Mouse (Mus musculus) fibroblast of lung, adult 2 months (primary cell): ENCODE results near the gene Bgn.
"Not testable (repeated sequence)": the region's sequence is repeated elsewhere in the genome, so short reads cannot be mapped to it uniquely, and the experiment has no call there.

ENCODE experiments used
- DNase-seq: peaks from one replicate; pipeline ENCODE4 v3.0.0-alpha.2; 2011; ENCODE audit warnings: low read depth

Gene Bgn

DNA sequence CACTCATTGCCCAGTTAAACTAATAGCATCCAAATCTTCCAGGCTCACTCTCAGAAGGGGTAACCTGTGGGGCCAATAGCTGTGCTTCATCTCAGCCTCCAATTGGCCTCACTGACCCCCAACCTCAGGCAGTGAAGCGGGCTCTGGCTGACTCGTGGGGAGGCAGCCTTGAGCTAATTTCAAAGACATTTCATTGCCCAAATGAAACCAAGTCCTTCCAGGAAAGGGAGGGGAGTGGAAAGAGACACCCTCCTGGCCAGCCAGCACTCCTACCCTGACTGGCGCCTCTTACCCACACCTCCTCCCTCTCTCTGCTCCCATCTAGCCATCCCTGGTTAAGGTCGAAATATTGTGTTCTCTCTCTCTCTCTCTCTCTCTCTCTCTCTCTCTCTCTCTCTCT, 6.8 kb downstream of the Bgn start:
- DNase-seq: no peak

DNA sequence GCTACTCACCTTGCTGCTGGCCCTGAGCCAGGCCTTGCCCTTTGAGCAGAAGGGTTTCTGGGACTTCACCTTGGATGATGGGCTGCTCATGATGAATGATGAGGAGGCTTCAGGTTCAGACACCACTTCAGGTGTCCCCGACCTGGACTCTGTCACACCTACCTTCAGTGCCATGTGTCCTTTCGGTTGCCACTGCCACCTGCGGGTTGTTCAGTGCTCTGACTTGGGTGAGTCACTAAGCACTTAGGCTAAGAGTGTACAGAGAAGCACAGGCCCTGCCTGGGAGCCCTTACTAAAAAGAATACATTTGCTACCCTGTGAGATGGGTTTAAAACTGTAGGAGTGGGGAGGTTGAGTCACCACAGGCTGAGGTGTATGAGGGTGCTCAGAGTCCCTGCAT, 7.4 kb downstream of the Bgn start:
- DNase-seq: no peak

DNA sequence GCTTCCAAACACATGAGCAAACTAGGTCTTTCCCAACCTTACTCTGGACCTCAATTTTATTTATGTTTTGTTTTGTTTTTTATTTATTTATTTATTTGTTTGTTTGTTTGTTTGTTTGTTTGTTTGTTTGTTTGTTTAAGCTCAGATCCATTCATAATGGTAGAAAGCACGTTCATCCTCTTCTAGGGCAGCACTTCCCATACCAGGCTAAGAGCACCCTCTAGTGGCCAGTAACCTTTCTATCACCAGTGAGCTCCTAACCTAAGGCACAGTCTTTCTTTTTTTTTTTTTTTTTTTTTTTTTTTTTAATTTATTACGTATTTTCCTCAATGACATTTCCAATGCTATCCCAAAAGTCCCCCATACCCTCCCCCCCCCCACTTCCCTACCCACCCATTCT, 10.2 kb downstream of the Bgn start:
- DNase-seq: not testable (repeated sequence)

DNA sequence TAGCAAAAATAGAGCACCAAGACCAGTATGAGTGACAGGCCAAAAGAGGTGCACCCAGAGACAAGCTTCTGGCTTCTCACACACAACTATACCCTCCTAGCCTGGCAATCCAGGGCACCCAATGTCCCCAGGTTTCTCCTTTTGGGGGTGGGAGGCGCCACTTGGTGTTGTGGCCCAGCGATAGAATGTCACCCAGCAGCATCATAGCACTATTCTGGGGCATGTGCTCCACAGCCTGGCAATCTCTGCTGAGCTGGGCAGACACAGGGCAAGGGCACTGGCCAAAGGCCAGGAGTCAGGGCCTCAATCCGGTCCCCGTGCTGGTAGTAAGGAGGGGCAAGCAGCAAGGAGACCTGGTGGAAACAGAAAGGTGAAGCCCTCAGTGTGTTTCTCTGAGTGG, 13.3 kb downstream of the Bgn start:
- DNase-seq: no peak

DNA sequence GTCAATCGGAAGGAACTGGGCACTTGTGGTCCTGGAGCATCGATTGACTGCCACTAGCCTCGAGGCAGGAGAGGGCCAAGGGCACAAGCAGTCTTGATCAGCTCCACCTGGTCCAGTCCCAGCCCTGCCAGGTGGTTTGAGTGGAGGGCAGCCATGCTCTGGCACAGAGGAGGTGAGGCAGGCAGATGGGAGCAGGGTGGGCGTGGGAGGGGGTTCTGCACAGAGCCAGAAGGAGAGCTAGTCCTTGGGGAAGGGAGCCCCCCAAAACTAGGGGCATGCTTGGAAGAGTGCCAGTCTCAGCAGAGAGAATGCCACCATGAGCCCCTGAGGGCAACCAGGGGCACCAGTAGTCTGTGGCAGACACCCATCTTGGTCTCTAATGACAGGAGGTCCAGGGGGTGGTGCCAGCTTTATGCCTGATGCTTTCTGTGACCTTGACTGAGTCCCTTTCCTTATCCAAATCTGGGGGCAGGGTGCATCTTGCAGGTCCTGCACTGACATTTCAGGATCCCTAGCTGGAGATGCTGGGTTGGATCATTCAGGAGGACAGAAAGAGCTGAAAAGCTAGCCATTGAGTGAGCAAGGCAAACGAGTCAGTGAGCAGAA, 21.8 kb downstream of the Bgn start:
- no peak for DNase-seq

DNA sequence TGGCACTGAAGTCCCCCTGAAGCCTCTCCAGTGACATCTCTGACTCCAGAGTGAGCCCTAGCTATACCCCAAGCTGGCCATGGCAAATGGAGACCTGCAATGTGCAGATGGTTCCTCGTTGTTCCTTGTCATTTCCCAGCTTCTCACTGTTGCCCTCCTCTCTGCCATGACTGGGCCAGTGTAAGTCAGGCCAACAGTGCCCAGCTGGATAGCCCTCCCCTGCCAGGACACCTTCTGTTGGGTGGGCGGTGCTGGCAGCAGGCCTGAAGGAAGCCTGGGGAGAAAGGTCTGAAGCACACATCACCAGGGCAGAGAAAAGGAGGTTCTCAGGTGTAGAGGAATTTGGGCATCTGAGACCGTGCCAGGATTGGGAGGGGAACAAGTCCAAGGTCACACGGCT, 23.2 kb downstream of the Bgn start:
- no peak for DNase-seq

DNA sequence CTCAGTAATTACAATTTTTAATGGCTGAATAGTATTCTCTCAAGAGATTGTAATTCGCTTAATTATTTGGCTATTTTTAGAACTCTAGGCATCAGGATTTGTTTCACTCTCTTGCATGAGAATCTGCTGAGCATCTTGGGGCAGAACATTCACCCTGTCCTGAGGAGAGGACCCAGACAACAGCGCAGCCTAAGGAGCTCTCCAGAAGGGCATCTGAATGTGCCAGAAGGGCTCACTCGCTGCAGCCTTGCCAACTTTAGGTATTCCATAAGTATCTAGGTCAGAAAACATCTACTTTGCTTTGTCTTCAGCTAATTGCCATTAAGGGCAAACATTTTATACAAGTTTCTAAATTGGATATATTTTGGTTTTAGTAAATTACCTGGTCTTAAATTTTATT, 25.8 kb downstream of the Bgn start:
- no peak for DNase-seq

DNA sequence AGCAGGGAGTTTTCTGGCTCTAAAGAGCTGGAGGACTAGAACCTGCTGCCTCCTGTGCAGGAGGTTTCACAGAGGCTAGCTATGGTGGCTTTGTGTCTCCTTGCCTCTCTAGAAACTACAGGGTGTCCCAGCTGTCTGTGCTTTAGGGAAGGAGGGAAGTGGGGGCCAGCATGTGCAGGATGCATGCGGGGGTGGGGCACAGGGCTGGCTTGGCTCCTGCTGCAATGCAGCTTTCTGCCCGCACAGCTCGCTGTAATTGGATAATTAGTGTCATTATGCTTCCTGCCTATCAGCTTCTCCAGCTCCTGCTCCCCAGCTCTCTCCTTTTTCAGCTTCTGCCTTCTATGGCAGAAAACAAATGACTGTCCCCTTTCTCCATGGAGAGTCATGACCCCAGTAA, 29.5 kb downstream of the Bgn start:
- no peak for DNase-seq

DNA sequence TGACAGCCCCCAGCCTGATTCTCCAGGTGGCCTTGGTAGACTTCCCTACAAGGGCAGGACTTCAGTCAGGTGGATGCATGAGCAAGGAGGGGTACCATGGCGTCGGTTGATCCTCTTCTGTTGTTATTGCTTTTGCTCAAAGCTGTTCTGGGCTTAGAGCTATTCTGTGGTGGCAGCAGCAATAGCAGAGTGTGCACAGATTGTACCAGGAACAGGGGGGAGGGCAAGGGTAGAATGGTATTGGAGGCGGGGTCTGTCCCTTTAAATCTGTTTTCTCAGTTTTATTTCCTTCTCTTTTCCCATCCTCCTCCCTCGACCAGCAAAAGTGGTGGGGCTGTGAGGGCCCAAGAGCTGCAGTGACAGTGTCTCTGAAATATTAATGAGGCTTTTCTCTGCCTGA, 33.2 kb downstream of the Bgn start:
- no peak for DNase-seq

DNA sequence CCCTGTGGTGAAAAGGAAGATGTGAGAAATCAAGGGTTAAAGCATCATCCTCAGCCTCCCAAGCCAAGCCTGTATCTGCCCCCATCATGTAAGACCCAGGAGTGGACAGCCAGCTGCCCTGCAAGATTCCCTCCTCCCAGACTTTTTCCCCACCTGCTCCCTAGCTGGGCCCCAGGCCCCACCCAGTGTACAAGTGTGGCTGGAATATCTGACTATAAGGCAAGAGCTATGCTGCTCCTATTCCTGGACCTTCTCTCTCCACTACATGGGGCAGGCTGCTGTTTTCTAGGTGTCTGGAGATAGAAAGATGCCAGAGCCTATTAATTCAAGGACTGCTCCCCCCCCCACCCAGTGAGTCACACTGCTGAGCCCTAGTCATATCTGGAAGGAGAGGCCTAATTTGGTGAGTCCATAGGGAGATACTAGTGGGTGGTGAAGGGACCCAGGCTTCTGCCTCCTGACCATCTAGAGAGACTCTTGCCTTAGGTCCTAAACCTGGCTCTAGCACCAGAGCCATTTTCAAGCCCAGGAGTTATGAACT, 33.7 kb downstream of the Bgn start:
- no peak for DNase-seq

DNA sequence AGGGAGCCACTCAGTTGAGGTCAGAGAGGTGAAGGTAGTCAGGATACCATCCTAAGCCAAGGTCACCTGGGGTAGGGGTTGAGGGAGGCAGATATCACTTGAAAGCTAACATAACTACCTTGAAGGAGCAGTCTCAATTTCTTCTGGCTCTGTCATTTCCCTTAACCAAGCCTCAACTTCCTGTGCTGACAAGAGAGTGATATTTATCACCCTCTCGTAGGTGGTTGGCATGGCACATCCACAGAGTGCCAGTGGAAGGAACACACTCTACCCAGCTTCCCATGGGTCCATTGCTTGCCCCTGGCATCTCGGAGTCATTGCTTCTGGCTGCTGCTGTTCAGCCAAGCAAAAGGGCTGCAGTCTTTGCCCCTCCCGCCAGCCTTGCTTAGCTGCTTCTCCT, 37.3 kb downstream of the Bgn start:
- no peak for DNase-seq

DNA sequence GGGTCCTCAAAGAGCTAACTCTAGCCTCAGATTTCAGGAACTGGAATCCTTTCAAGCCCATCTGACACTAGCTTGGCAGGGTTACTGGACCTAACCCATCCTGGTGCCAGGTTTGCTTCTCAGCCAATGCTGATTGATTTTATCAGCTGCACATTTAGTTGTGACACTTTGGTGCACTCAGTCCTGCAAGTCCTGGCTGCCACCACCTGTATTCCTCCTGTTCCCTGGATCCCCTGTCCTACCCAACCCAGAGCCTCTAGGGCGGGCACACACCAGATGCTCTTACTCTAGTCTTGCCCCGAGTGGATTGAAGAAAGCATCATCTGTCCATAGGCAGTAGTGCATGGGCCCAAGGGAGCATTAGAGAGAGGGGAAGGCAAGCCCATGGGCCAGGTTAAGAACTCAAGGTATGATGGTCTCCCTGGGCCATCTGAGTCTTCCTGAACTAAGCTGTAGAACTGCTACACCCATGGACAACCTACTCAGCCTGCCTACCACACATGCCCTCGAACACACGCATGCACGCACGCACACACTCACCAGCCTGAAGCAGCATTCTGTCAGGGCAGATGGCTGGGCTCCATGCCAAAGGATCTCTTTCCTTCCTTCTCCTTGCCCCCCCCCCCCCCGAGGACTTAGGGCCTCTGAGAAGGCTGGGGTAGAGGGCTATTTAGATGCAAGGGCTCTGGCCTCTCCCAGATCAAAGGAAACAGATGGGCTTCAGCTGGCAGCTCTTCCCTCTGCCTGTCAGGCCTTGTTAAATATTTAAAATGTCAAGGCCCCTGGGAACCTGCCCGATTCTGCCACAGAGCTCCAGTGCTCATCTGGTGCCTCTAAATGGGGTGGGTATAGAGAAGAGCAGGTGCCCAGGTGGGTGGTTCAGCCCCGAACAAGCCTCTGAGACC, 41.2 kb downstream of the Bgn start:
- DNase-seq: no peak

DNA sequence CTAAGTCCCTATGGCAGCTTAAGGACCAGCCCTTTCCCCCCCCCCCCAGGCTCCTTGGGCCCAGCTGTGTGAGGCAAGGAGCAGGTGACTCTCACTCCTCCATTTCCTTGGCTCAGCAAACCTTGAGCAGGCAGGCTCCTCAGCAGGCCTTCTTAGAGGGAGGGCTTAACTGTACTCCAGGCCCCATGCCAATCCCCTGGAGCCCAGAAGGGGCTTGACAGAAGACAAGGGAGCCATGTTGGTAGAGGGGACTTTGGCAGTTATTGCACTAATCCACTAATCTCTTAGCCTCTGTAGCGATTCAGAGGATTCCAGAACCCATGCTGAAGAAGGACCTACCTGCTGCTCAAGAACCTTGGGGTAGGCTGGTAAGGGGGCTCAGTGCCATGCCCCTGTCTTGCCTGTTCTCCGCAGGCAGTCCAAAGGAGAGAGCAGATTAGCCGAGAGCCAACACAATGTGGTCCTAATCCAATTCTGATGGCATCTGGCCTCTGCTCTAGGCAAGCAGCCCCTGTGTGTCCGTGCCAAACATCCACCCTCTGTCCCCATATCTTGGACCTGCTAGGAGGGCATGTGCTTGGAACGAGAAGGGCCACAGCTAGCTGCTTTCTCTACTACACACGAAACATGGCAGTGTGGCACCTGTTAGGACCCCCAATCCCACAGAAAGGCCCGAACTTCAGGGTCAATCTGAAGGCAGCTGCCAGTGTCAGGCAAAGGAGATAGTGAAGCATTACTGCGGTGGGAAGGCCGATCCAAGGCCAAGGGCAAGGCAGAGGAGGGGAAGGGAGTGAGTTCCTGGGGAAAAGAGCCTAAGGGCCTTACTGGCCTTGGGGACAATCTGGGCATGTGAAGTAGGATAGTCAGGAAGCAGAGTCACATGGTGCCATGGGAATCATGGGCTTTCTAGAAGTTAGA, 42.1 kb downstream of the Bgn start:
- DNase-seq: no peak

DNA sequence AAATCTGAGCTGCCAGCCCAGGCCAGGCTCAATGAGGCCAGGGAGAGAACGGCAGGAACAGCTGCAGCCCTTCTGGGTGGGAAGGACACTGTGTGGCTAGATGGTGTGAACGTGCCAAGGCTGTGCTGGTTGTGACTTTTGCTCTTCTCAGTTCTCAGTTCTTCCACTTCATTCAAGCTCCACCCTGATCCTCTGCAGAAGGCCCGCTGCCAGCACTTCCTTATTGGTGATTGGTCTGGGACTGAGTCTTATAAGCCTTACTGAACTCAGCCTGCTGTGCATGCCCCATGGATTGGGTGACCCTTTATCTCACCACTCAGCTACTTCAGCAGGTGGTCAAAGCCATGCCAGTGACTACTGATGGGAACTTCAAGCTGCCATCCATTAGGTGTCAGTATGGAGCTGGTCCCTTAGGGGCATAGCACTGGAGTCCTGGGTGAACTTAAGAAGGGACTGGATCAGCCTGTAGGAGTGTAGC, 43.0 kb downstream of the Bgn start:
- no peak for DNase-seq

DNA sequence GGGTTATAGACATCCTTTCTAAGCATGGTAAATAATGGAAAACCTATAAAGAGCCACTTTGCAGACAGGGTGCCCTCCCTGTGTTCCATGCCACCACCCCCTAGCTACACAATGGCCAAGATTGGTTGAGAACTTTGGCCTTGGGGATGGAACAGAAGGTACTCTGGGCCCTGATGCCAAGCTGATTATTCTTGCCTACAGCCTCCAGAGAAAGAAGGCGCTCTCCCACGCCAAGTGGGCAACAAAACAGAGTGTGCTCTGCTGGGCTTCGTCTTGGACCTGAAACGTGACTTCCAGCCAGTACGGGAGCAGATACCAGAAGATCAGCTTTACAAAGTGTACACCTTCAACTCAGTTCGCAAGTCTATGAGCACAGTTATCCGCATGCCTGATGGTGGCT, 54.5 kb downstream of the Bgn start:
- no peak for DNase-seq

DNA sequence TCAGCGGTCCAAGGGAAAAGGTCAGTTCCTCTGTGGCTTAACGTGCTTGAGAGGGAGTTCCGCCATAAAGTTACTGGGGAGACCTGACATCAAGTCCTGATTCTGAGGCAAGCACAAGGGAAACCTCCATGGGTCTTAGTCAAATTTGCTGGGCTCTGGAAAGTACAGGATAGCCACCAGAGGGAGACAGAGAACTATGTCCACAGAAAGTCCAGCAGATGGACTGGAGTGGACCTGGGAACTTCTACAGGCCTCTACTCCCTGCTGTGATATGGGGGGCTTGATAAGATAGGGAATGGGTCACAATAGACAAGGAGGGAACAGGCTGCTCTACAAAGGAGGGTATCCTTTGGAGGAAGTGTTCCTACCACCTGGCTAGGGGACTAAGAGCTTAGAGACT, 59.9 kb downstream of the Bgn start:
- DNase-seq: no peak
